Mouse (Mus musculus) kidney, adult 18-20 months (tissue): Measurements from ENCODE around the gene Fam110a.

ENCODE experiments used
- DNase-seq: peaks from one replicate; pipeline ENCODE4 v3.0.0; 2021

Fam110a gene

GRCm38 (mm10) chr2:151979470-151980354 lies at the start of gene Fam110a:
Fam110a (minus strand) TSS chr2:151980219.
- DNase-seq: peak; percentile 93

- peak; percentile 87 for DNase-seq
These were observed 49.4 kb upstream of the Fam110a start for GRCm38 (mm10) chr2:152029252-152030082.

GRCm38 (mm10) chr2:152024883-152025422 lies 44.9 kb upstream of the Fam110a start:
- no peak for DNase-seq

- no peak for DNase-seq
These were observed 42.0 kb upstream of the Fam110a start for GRCm38 (mm10) chr2:152022022-152022421.

- peak; percentile 55 for DNase-seq
These were observed 40.2 kb upstream of the Fam110a start for GRCm38 (mm10) chr2:152020255-152020654.

- DNase-seq: no peak
These were observed 36.6 kb upstream of the Fam110a start for GRCm38 (mm10) chr2:152016666-152017065.

- no peak for DNase-seq
These were observed 36.0 kb upstream of the Fam110a start for GRCm38 (mm10) chr2:152015997-152016396.

- DNase-seq: no peak
These were observed 32.7 kb upstream of the Fam110a start for GRCm38 (mm10) chr2:152012701-152013100.

- DNase-seq: no peak
These were observed 32.2 kb upstream of the Fam110a start for GRCm38 (mm10) chr2:152012222-152012621.

GRCm38 (mm10) chr2:152011724-152012123 lies 31.7 kb upstream of the Fam110a start:
- DNase-seq: peak; percentile 83

- DNase-seq: peak; percentile 31
These were observed 30.6 kb upstream of the Fam110a start for GRCm38 (mm10) chr2:152010661-152011060.

GRCm38 (mm10) chr2:152010251-152010650 lies 30.2 kb upstream of the Fam110a start:
- peak; percentile 31 for DNase-seq

GRCm38 (mm10) chr2:152009061-152009779 lies 29.2 kb upstream of the Fam110a start:
- DNase-seq: no peak

GRCm38 (mm10) chr2:152007783-152008182 lies 27.8 kb upstream of the Fam110a start:
- peak; percentile 54 for DNase-seq

GRCm38 (mm10) chr2:152002529-152002928 lies 22.5 kb upstream of the Fam110a start:
- no peak for DNase-seq

- DNase-seq: no peak
These were observed 20.7 kb upstream of the Fam110a start for GRCm38 (mm10) chr2:152000735-152001134.

GRCm38 (mm10) chr2:152000291-152000679 lies 20.3 kb upstream of the Fam110a start:
- no peak for DNase-seq

- DNase-seq: peak; percentile 71
These were observed 19.8 kb upstream of the Fam110a start for GRCm38 (mm10) chr2:151999669-152000290.

GRCm38 (mm10) chr2:151998932-151999331 lies 18.9 kb upstream of the Fam110a start:
- DNase-seq: no peak

- DNase-seq: peak; percentile 62
These were observed 18.5 kb upstream of the Fam110a start for GRCm38 (mm10) chr2:151998505-151998899.

- DNase-seq: no peak
These were observed 17.9 kb upstream of the Fam110a start for GRCm38 (mm10) chr2:151997776-151998504.

- peak; percentile 45 for DNase-seq
These were observed 17.2 kb upstream of the Fam110a start for GRCm38 (mm10) chr2:151997190-151997575.
